30 mouse cellular contexts compared by ENCODE assay signal in genomic region chr9:70782191-70782590, GRCm38 (mm10).
DNase-seq lines count a peak whose midpoint lies in the region; ATAC-seq and TF ChIP-seq lines count a peak whose summit lies in the region.
"Had no signal": no experiment of that assay in that cellular context is flagged by ENCODE, and none has a peak within 500 bp of the region (broad histone marks: within the 10 kb centered on the region; RNA-seq: fewer than 3 reads in every experiment).

No protein-coding gene starts in this region.

- H3K36me3 ChIP-seq in midbrain, postnatal 0 days (ENCODE audit: insufficient read depth, low read length), result 0 out of 2 replicates have a peak, but pooled peaks cover 2% of the 10 kb centered on the region
- H3K36me3 ChIP-seq in midbrain, embryonic 14.5 days (ENCODE audit: control insufficient read depth, insufficient read depth, low read length), result peaks cover 15% of the 10 kb centered on the region; the same call in 1 of the 2 replicates
- 0 out of 2 replicates have a peak, but pooled peaks cover 2% of the 10 kb centered on the region for H3K36me3 ChIP-seq in intestine, embryonic 16.5 days (ENCODE audit: control insufficient read depth, insufficient read depth, low read length)
- H3K36me3 ChIP-seq: forebrain, embryonic 12.5 days; lung, embryonic 15.5 days; midbrain, embryonic 12.5 days had no signal

- H3K4me1 ChIP-seq in midbrain, postnatal 0 days (ENCODE audit: insufficient read depth, low read length), result no peaks in the 10 kb centered on the region
- H3K4me1 ChIP-seq in midbrain, embryonic 14.5 days (ENCODE audit: control insufficient read depth, insufficient read depth, low read length), result no peaks in the 10 kb centered on the region
- no peaks in the 10 kb centered on the region for H3K4me1 ChIP-seq in intestine, embryonic 16.5 days (ENCODE audit: control insufficient read depth, insufficient read depth, low read length)
- H3K4me1 ChIP-seq: hindbrain, embryonic 10.5 days; hindbrain, embryonic 15.5 days; limb, embryonic 12.5 days; liver, embryonic 15.5 days; lung, embryonic 15.5 days; midbrain, embryonic 12.5 days had no signal

- H3K27me3 ChIP-seq in midbrain, postnatal 0 days (ENCODE audit: insufficient read depth, low read length), result no peaks in the 10 kb centered on the region
- H3K27me3 ChIP-seq in midbrain, embryonic 14.5 days (ENCODE audit: control insufficient read depth, insufficient read depth, low read length), result no peaks in the 10 kb centered on the region
- H3K27me3 ChIP-seq in intestine, embryonic 16.5 days (replicated peaks; ENCODE audit: control insufficient read depth, insufficient read depth, low read length), result no peaks in the 10 kb centered on the region
- H3K27me3 ChIP-seq: forebrain, embryonic 12.5 days; heart, embryonic 13.5 days; hindbrain, embryonic 15.5 days; kidney, embryonic 15.5 days; limb, embryonic 12.5 days; liver, embryonic 15.5 days; lung, embryonic 15.5 days; midbrain, embryonic 12.5 days had no signal

- H3K4me3 ChIP-seq in midbrain, postnatal 0 days (ENCODE audit: low read depth, low read length), result no peak overlapping the region
- no peak overlapping the region for H3K4me3 ChIP-seq in midbrain, embryonic 14.5 days (replicated peaks; ENCODE audit: low read depth, low read length)
- no peak overlapping the region for H3K4me3 ChIP-seq in intestine, embryonic 16.5 days (ENCODE audit: low read length)
- H3K4me3 ChIP-seq: forebrain, embryonic 12.5 days; heart, embryonic 13.5 days; hindbrain, embryonic 10.5 days; hindbrain, embryonic 15.5 days; kidney, embryonic 15.5 days; layer of hippocampus, adult 2 months; left cerebral cortex, adult 2 months; limb, embryonic 12.5 days; liver, embryonic 15.5 days; lung, embryonic 15.5 days; midbrain, embryonic 12.5 days had no signal

- 77% methylated on average over 3 of the region's 3 CpGs for WGBS in midbrain, postnatal 0 days
- WGBS in midbrain, embryonic 14.5 days, result 78% methylated on average over 3 of the region's 3 CpGs
- WGBS in intestine, embryonic 16.5 days, result 80% methylated on average over 3 of the region's 3 CpGs

- no peak overlapping the region for H3K27ac ChIP-seq in midbrain, postnatal 0 days (ENCODE audit: low read depth, low read length)
- no peak overlapping the region for H3K27ac ChIP-seq in midbrain, embryonic 14.5 days (replicated peaks; ENCODE audit: low read depth, low read length)
- H3K27ac ChIP-seq in intestine, embryonic 16.5 days (ENCODE audit: low read length), result no peak overlapping the region
- H3K27ac ChIP-seq: forebrain, embryonic 12.5 days; heart, embryonic 13.5 days; hindbrain, embryonic 10.5 days; hindbrain, embryonic 15.5 days; kidney, embryonic 15.5 days; layer of hippocampus, adult 2 months; left cerebral cortex, adult 2 months; limb, embryonic 12.5 days; liver, embryonic 15.5 days; lung, embryonic 15.5 days; midbrain, embryonic 12.5 days had no signal

- no peaks in the 10 kb centered on the region for H3K9me3 ChIP-seq in midbrain, postnatal 0 days (ENCODE audit: low read length)
- no peaks in the 10 kb centered on the region for H3K9me3 ChIP-seq in midbrain, embryonic 14.5 days (ENCODE audit: control insufficient read depth, low read length)
- H3K9me3 ChIP-seq in intestine, embryonic 16.5 days (ENCODE audit: control insufficient read depth, low read length), result no peaks in the 10 kb centered on the region
- H3K9me3 ChIP-seq: forebrain, embryonic 12.5 days; heart, embryonic 13.5 days; hindbrain, embryonic 10.5 days; hindbrain, embryonic 15.5 days; kidney, embryonic 15.5 days; limb, embryonic 12.5 days; liver, embryonic 15.5 days; lung, embryonic 15.5 days; midbrain, embryonic 12.5 days had no signal

- peak; percentile 24 for DNase-seq in midbrain, postnatal 0 days (ENCODE audit: low spot score)
- no peak for DNase-seq in midbrain, embryonic 14.5 days
- DNase-seq in cerebellum, adult 8-10 months, result peak; percentile 24
- DNase-seq in cerebellum, postnatal 25 days, result peak; percentile 46 to 55
- DNase-seq in gastrocnemius, adult 18-20 months (ENCODE audit: low spot score), result no peak
- DNase-seq in right cerebral cortex, adult 2 months (ENCODE audit: low spot score in 2 of 2), result no peak
- DNase-seq: adrenal gland, postnatal 25 days; forebrain, postnatal 0 days; gastrocnemius, postnatal 10 days; heart, postnatal 10 days; kidney, adult 18-20 months; kidney, postnatal 36 days; right cerebral cortex, adult 18-20 months; right cerebral cortex, postnatal 4 days; thymus, adult 2 months; thymus, postnatal 4 days had no signal

- no peak for ATAC-seq in midbrain, postnatal 0 days (ENCODE audit: low FRiP score)
- no peak for ATAC-seq in midbrain, embryonic 14.5 days (ENCODE audit: low FRiP score, low TSS enrichment)
- no peak for ATAC-seq in intestine, embryonic 16.5 days
- ATAC-seq: CD4-positive, CD25-positive, alpha-beta regulatory T cell, adult 4 months; forebrain, postnatal 0 days; inflammation-experienced regulatory T-cells, adult 6 months had no signal

- no peak for TF ChIP-seq CTCF in midbrain, postnatal 0 days (IDR thresholded peaks at IDR 0.05)

- no peak overlapping the region for H3K4me2 ChIP-seq in midbrain, postnatal 0 days (ENCODE audit: low read depth, low read length, poor library complexity, severe bottlenecking)
- H3K4me2 ChIP-seq in midbrain, embryonic 14.5 days (ENCODE audit: low read length), result no peak overlapping the region
- H3K4me2 ChIP-seq in intestine, embryonic 16.5 days (ENCODE audit: low read depth, low read length), result no peak overlapping the region
- H3K4me2 ChIP-seq: forebrain, embryonic 12.5 days; heart, embryonic 13.5 days; hindbrain, embryonic 15.5 days; kidney, embryonic 15.5 days; limb, embryonic 12.5 days; liver, embryonic 15.5 days; lung, embryonic 15.5 days; midbrain, embryonic 12.5 days had no signal

- no peak overlapping the region for H3K9ac ChIP-seq in midbrain, postnatal 0 days (replicated peaks; ENCODE audit: low read length, poor library complexity, severe bottlenecking)
- H3K9ac ChIP-seq in midbrain, embryonic 14.5 days (replicated peaks; ENCODE audit: low read length), result no peak overlapping the region
- no peak overlapping the region for H3K9ac ChIP-seq in intestine, embryonic 16.5 days (ENCODE audit: low read depth, low read length)
- H3K9ac ChIP-seq: forebrain, embryonic 12.5 days; forebrain, postnatal 0 days; heart, embryonic 13.5 days; hindbrain, embryonic 15.5 days; kidney, embryonic 15.5 days; limb, embryonic 12.5 days; liver, embryonic 15.5 days; lung, embryonic 15.5 days; midbrain, embryonic 12.5 days had no signal

Comparison
In these comparisons a context has a peak if more than half of its experiments do, and no peak if none do; other contexts are left out.
1. DNase-seq: peak in midbrain, postnatal 0 days (single experiment), cerebellum, adult 8-10 months (single experiment) and cerebellum, postnatal 25 days (2 of 2); none in midbrain, embryonic 14.5 days (single experiment), gastrocnemius, adult 18-20 months (single experiment) and right cerebral cortex, adult 2 months (0 of 2).